Mouse (Mus musculus): ENCODE measurements around the gene Pim2. TPM values are rescaled to one million over a fixed set of nuclear protein-coding genes. Genes with fewer than 3 reads are reported as not detected.

The Pim2 gene
- polyA plus RNA-seq, 1 experiment: 3.0 TPM

DNA sequence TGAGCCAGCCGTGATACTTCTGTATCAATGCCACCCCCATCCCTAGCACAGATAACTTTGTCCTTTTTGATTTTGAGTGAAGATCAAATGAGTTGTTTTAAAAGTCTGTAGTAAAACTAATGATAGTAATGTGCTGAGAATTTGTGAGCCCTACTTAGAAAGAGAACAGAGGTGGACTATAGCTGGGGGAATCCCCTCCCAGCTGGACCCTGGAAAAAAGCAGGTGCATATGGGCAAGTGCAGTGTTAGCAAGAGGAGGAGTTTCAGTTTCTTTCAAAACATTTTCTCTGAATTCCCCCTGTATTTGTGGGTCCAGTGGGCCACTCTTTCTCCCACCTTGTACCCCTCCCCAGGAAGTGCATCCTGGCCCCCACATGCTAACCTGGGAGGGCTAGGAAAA lies 14.9 kb upstream of the Pim2 start:
- Histone ChIP-seq H3K79me2 (ENCODE audit: control insufficient read depth, insufficient read depth) (peaks cover 22% of the 10 kb centered on the region), H3K4me2 (ENCODE audit: low read depth) (no peak overlapping the region), H3ac (ENCODE audit: control insufficient read depth, insufficient read length) (no peak overlapping the region), H3K4me3 (no peak overlapping the region), H3K36me3 (ENCODE audit: control insufficient read depth, insufficient read depth) (peaks cover 5% of the 10 kb centered on the region), H3K27me3 (ENCODE audit: control insufficient read depth, insufficient read depth, insufficient read length) (no peaks in the 10 kb centered on the region)
- TF ChIP-seq SRF (IDR thresholded peaks at IDR 0.05; ENCODE audit: control insufficient read depth, insufficient read length, low read depth) (no peak), CEBPB (IDR thresholded peaks at IDR 0.05; ENCODE audit: insufficient read depth, poor library complexity, severe bottlenecking) (no peak), TCF3 (IDR thresholded peaks at IDR 0.05; ENCODE audit: insufficient read length, low read depth) (no peak), E2F4 (IDR thresholded peaks at IDR 0.05; ENCODE audit: insufficient read depth) (no peak), MAX (IDR thresholded peaks at IDR 0.05; ENCODE audit: low read depth) (no peak), POLR2AphosphoS2 (IDR thresholded peaks at IDR 0.05; ENCODE audit: insufficient read length, low read depth) (no peak), POLR2A (IDR thresholded peaks at IDR 0.05; ENCODE audit: insufficient read length, low read depth) (no peak), USF1 (IDR thresholded peaks at IDR 0.05; ENCODE audit: low read depth) (no peak), TCF12 (IDR thresholded peaks at IDR 0.05; ENCODE audit: insufficient read depth, poor library complexity, severe bottlenecking) (no peak), MYOG (IDR thresholded peaks at IDR 0.05; ENCODE audit: control insufficient read depth in 1 of 3, insufficient read depth in 1 of 3, insufficient read length in 2 of 3, low read depth in 2 of 3) (no peak), REST (IDR thresholded peaks at IDR 0.05; ENCODE audit: insufficient read depth, insufficient read length) (no peak), MYOD1 (IDR thresholded peaks at IDR 0.05; ENCODE audit: control insufficient read depth in 1 of 3, insufficient read length in 2 of 3, low read depth in 2 of 3) (no peak)

GRCm38 (mm10) chrX:7864551-7864950 lies 13.5 kb upstream of the Pim2 start:
- no peak overlapping the region for H3K4me2 ChIP-seq (ENCODE audit: low read depth)
- H3K27me3 ChIP-seq (ENCODE audit: control insufficient read depth, insufficient read depth, insufficient read length): no peaks in the 10 kb centered on the region
- H3K79me2 ChIP-seq (ENCODE audit: control insufficient read depth, insufficient read depth): peaks cover 22% of the 10 kb centered on the region
- H3K4me3 ChIP-seq: no peak overlapping the region
- H3ac ChIP-seq (ENCODE audit: control insufficient read depth, insufficient read length): no peak overlapping the region
- no peak for TF ChIP-seq USF1 (IDR thresholded peaks at IDR 0.05; ENCODE audit: low read depth)
- H3K36me3 ChIP-seq (ENCODE audit: control insufficient read depth, insufficient read depth): no peaks in the 10 kb centered on the region

DNA sequence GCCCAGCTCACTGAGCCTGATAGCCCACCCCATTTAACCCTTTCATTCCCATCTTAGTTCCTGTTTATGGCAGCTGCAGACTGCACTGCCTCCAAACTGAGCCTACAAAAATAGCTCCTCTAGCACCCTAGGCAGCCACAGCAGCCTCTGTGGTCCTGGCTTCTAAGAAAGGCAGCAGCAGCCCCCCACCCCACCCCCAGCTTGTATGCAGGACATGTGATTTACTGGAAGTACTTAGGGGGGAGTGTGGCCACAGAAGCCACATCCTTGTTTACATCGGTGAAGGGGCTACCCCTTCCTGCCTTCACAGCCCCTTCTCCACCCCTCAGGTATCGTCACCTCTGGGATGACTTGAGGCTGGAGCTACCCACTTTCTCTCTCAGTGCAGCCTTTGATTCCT lies 12.7 kb upstream of the Pim2 start:
- no peaks in the 10 kb centered on the region for H3K36me3 ChIP-seq (ENCODE audit: control insufficient read depth, insufficient read depth)
- peaks cover 22% of the 10 kb centered on the region for H3K79me2 ChIP-seq (ENCODE audit: control insufficient read depth, insufficient read depth)
- TF ChIP-seq USF1 (IDR thresholded peaks at IDR 0.05; ENCODE audit: low read depth) (no peak), E2F4 (IDR thresholded peaks at IDR 0.05; ENCODE audit: insufficient read depth) (no peak), MYOD1 (IDR thresholded peaks at IDR 0.05; ENCODE audit: control insufficient read depth in 1 of 3, insufficient read length in 2 of 3, low read depth in 2 of 3) (no peak), POLR2A (IDR thresholded peaks at IDR 0.05; ENCODE audit: insufficient read length, low read depth) (no peak), TCF12 (IDR thresholded peaks at IDR 0.05; ENCODE audit: insufficient read depth, poor library complexity, severe bottlenecking) (no peak), CEBPB (IDR thresholded peaks at IDR 0.05; ENCODE audit: insufficient read depth, poor library complexity, severe bottlenecking) (no peak), TCF3 (IDR thresholded peaks at IDR 0.05; ENCODE audit: insufficient read length, low read depth) (no peak), REST (IDR thresholded peaks at IDR 0.05; ENCODE audit: insufficient read depth, insufficient read length) (no peak), MAX (IDR thresholded peaks at IDR 0.05; ENCODE audit: low read depth) (no peak), MYOG (IDR thresholded peaks at IDR 0.05; ENCODE audit: control insufficient read depth in 1 of 3, insufficient read depth in 1 of 3, insufficient read length in 2 of 3, low read depth in 2 of 3) (no peak), SRF (IDR thresholded peaks at IDR 0.05; ENCODE audit: control insufficient read depth, insufficient read length, low read depth) (no peak), POLR2AphosphoS2 (IDR thresholded peaks at IDR 0.05; ENCODE audit: insufficient read length, low read depth) (no peak)
- no peak overlapping the region for H3K4me3 ChIP-seq
- H3K4me2 ChIP-seq (ENCODE audit: low read depth): no peak overlapping the region
- no peak overlapping the region for H3ac ChIP-seq (ENCODE audit: control insufficient read depth, insufficient read length)
- no peaks in the 10 kb centered on the region for H3K27me3 ChIP-seq (ENCODE audit: control insufficient read depth, insufficient read depth, insufficient read length)

- no peak for TF ChIP-seq TCF3 (IDR thresholded peaks at IDR 0.05; ENCODE audit: insufficient read length, low read depth)
- no peak for TF ChIP-seq POLR2A (IDR thresholded peaks at IDR 0.05; ENCODE audit: insufficient read length, low read depth)
- no peak for TF ChIP-seq USF1 (IDR thresholded peaks at IDR 0.05; ENCODE audit: low read depth)
- TF ChIP-seq REST (IDR thresholded peaks at IDR 0.05; ENCODE audit: insufficient read depth, insufficient read length): no peak
Measured at GRCm38 (mm10) chrX:7865786-7866185, 12.3 kb upstream of the Pim2 start.

DNA sequence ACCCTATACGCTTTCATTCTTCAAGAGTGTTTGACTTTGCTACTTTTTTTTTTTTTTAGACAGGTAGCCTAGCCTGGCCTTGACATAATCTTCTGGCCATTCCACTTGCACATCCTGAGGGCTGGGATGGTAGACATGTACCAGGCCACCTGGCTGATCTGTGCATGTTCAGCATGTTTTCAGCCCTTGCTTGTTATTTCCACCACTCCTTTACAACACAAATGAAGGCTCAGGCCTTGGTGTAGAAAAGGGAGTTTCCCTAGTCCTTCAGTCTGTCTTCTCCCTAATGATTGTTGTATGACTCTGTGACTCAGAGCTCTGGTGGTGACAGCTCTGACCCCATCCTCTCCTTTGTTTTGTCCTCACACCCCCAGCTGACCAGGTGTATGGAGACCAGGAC lies 10.9 kb upstream of the Pim2 start:
- TF ChIP-seq USF1 (IDR thresholded peaks at IDR 0.05; ENCODE audit: low read depth): no peak
- TF ChIP-seq MAX (IDR thresholded peaks at IDR 0.05; ENCODE audit: low read depth): no peak
- TF ChIP-seq E2F4 (IDR thresholded peaks at IDR 0.05; ENCODE audit: insufficient read depth): no peak
- TF ChIP-seq MYOG (IDR thresholded peaks at IDR 0.05; ENCODE audit: control insufficient read depth in 1 of 3, insufficient read depth in 1 of 3, insufficient read length in 2 of 3, low read depth in 2 of 3): no peak
- no peak for TF ChIP-seq POLR2A (IDR thresholded peaks at IDR 0.05; ENCODE audit: insufficient read length, low read depth)
- no peak for TF ChIP-seq POLR2AphosphoS2 (IDR thresholded peaks at IDR 0.05; ENCODE audit: insufficient read length, low read depth)
- Histone ChIP-seq H3K79me2 (ENCODE audit: control insufficient read depth, insufficient read depth) (peaks cover 14% of the 10 kb centered on the region), H3K4me2 (ENCODE audit: low read depth) (no peak overlapping the region), H3K27me3 (ENCODE audit: control insufficient read depth, insufficient read depth, insufficient read length) (no peaks in the 10 kb centered on the region), H3ac (ENCODE audit: control insufficient read depth, insufficient read length) (no peak overlapping the region), H3K4me3 (no peak overlapping the region), H3K36me3 (ENCODE audit: control insufficient read depth, insufficient read depth) (peaks cover 5% of the 10 kb centered on the region)

More at GRCm38 (mm10) chrX:7865786-7866185, 12.3 kb upstream of the Pim2 start:
- H3K36me3 ChIP-seq (ENCODE audit: control insufficient read depth, insufficient read depth): no peaks in the 10 kb centered on the region
- H3K4me3 ChIP-seq: no peak overlapping the region
- no peak overlapping the region for H3K4me2 ChIP-seq (ENCODE audit: low read depth)
- no peak overlapping the region for H3ac ChIP-seq (ENCODE audit: control insufficient read depth, insufficient read length)
- no peaks in the 10 kb centered on the region for H3K27me3 ChIP-seq (ENCODE audit: control insufficient read depth, insufficient read depth, insufficient read length)
- H3K79me2 ChIP-seq (ENCODE audit: control insufficient read depth, insufficient read depth): peaks cover 22% of the 10 kb centered on the region

All from myocyte (in vitro differentiated cells).